Mouse (Mus musculus): ENCODE measurements around the gene Aasdhppt. TPM values are rescaled to one million over a fixed set of nuclear protein-coding genes. Genes with fewer than 3 reads are reported as not detected.

The Aasdhppt gene
- total and polyA plus RNA-seq, 2 experiments from 2014 or later, result 32.7 to 33.4 TPM

DNA sequence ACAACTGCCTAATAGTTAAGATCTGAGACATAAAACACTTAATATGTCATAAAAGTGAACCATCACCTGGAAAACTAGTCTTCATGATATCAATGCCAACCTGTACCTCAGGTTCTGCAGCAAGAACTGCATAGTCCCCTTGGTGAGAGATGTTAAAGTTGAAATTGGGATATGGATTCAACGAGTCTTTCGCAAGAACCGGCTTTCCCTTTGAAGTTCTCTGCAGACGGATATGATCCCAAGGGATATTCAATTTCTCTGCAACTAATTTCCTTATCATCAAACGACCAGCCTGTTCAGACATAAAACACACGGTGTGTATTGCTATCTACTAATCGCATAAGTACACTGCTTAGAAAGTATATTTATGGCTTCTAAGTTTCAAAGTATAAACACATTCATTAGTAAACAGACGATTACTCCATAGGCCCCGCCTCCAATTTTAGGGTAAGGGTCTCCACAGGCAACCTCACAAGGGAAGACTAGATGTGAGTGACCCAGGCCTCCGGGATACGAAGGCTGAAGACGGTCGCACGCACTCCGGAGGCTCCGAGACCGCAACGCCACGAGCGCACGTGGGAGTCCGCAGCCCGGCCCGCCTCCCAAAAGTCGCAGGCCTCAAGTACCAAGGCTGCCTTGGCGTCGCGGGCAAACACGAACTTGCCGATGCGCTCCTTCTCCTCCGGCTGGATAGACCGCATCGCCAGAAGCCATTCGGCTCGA, 482 bp downstream of the Aasdhppt start:
- Histone ChIP-seq H3K9me3 (ENCODE audit: low read length) (no peaks in the 10 kb centered on the region), H3K4me3 (ENCODE audit: low read depth, low read length) (peak overlapping the region; percentile 56), H3K27ac (ENCODE audit: low read depth, low read length) (peak overlapping the region; percentile 98), H3K36me3 (ENCODE audit: insufficient read depth) (no peaks in the 10 kb centered on the region), H3K4me1 (ENCODE audit: insufficient read depth) (peaks cover 14% of the 10 kb centered on the region), H3K4me2 (ENCODE audit: low read depth) (peak overlapping the region; percentile 62), H3K27me3 (ENCODE audit: insufficient read depth, low read length) (no peaks in the 10 kb centered on the region), H3K9ac (peak overlapping the region; percentile 56)
- TF ChIP-seq CTCF (IDR thresholded peaks at IDR 0.05; ENCODE audit: low read depth), result no peak
- DNase-seq (no peak), ATAC-seq (peak; percentile 36; the same call in 1 of the 2 replicates)
- 3% methylated on average over 36 of the region's 36 CpGs for WGBS

GRCm38 (mm10) chr9:4304867-4305266, 4.4 kb downstream of the Aasdhppt start:
- Histone ChIP-seq H3K27ac (ENCODE audit: low read depth, low read length) (no peak overlapping the region), H3K4me3 (ENCODE audit: low read depth, low read length) (no peak overlapping the region), H3K4me2 (ENCODE audit: low read depth) (no peak overlapping the region), H3K4me1 (ENCODE audit: insufficient read depth) (peaks cover 8% of the 10 kb centered on the region), H3K9me3 (ENCODE audit: low read length) (no peaks in the 10 kb centered on the region), H3K9ac (no peak overlapping the region), H3K27me3 (ENCODE audit: insufficient read depth, low read length) (no peaks in the 10 kb centered on the region), H3K36me3 (ENCODE audit: insufficient read depth) (peaks cover 7% of the 10 kb centered on the region)
- DNase-seq (no peak), ATAC-seq (no peak)
- TF ChIP-seq CTCF (IDR thresholded peaks at IDR 0.05; ENCODE audit: low read depth), result peak; percentile 58
- 48% methylated on average over 1 of the region's 1 CpGs for WGBS

DNA sequence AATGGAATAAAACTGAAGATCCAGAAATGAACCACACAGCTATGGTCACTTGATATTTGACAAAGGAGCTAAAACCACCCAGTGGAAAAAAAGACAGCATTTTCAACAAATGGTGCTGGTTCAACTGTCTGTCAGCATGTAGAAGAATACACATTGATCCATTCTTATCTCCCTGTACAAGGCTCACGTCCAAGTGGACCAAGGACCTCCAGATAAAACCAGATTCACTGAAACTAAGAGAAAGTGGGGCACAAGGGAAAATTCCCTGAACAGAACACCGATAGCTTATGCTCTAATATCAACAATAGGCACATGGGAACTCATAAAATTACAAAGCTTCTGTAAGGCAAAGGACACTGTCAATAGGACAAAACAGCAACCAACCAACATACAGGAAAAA, 8.8 kb downstream of the Aasdhppt start:
- H3K4me2 ChIP-seq (ENCODE audit: low read depth), result no peak overlapping the region
- no peak for ATAC-seq
- H3K27me3 ChIP-seq (ENCODE audit: insufficient read depth, low read length), result no peaks in the 10 kb centered on the region
- TF ChIP-seq CTCF (IDR thresholded peaks at IDR 0.05; ENCODE audit: low read depth), result no peak
- no peak for DNase-seq
- 97% methylated on average over 2 of the region's 2 CpGs for whole genome bisulfite sequencing
- H3K4me1 ChIP-seq (ENCODE audit: insufficient read depth), result no peaks in the 10 kb centered on the region
- H3K36me3 ChIP-seq (ENCODE audit: insufficient read depth), result peaks cover 14% of the 10 kb centered on the region
- no peak overlapping the region for H3K4me3 ChIP-seq (ENCODE audit: low read depth, low read length)
- H3K9me3 ChIP-seq (ENCODE audit: low read length), result no peaks in the 10 kb centered on the region
- H3K27ac ChIP-seq (ENCODE audit: low read depth, low read length), result no peak overlapping the region
- H3K9ac ChIP-seq, result no peak overlapping the region

- H3K9ac ChIP-seq, result no peak overlapping the region
- WGBS, result 5% methylated on average over 3 of the region's 3 CpGs
- H3K9me3 ChIP-seq (ENCODE audit: low read length), result no peaks in the 10 kb centered on the region
- ATAC-seq (no peak), DNase-seq (no peak)
- TF ChIP-seq CTCF (IDR thresholded peaks at IDR 0.05; ENCODE audit: low read depth), result no peak
- no peaks in the 10 kb centered on the region for H3K27me3 ChIP-seq (ENCODE audit: insufficient read depth, low read length)
- no peaks in the 10 kb centered on the region for H3K36me3 ChIP-seq (ENCODE audit: insufficient read depth)
- H3K4me1 ChIP-seq (ENCODE audit: insufficient read depth), result no peaks in the 10 kb centered on the region
- H3K27ac ChIP-seq (ENCODE audit: low read depth, low read length), result no peak overlapping the region
- H3K4me2 ChIP-seq (ENCODE audit: low read depth), result no peak overlapping the region
- H3K4me3 ChIP-seq (ENCODE audit: low read depth, low read length), result no peak overlapping the region
Observed at GRCm38 (mm10) chr9:4283850-4284249, 25.4 kb downstream of the Aasdhppt start.

DNA sequence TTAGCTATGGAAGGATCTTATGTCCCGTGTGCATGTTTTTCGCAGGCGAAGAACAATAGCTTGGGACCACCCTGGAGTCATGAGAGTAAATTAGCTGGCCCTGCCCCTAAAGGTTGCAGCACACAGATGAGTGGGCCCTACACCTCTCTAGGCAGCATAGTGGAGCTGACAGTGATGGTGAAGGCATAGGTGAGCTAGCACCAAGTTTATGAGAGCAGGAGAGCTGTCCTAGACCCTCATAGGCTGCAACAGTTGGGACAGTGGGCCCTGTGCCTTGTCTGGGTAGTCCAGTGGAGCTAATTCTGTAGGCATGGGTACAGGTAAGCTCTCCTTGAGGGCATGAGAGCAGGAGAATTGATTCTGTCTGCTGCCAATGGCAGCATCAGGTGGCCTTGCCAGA, 42.4 kb downstream of the Aasdhppt start:
- WGBS, result 96% methylated on average over 3 of the region's 3 CpGs
- no peaks in the 10 kb centered on the region for H3K27me3 ChIP-seq (ENCODE audit: insufficient read depth, low read length)
- H3K9ac ChIP-seq, result no peak overlapping the region
- ATAC-seq, result no peak
- H3K4me3 ChIP-seq (ENCODE audit: low read depth, low read length), result no peak overlapping the region
- no peaks in the 10 kb centered on the region for H3K4me1 ChIP-seq (ENCODE audit: insufficient read depth)
- no peak overlapping the region for H3K4me2 ChIP-seq (ENCODE audit: low read depth)
- DNase-seq, result no peak
- TF ChIP-seq CTCF (IDR thresholded peaks at IDR 0.05; ENCODE audit: low read depth), result no peak
- no peaks in the 10 kb centered on the region for H3K9me3 ChIP-seq (ENCODE audit: low read length)
- H3K36me3 ChIP-seq (ENCODE audit: insufficient read depth), result no peaks in the 10 kb centered on the region
- no peak overlapping the region for H3K27ac ChIP-seq (ENCODE audit: low read depth, low read length)

GRCm38 (mm10) chr9:4260746-4261090, 48.6 kb downstream of the Aasdhppt start:
- no peak for ATAC-seq
- Histone ChIP-seq H3K27ac (ENCODE audit: low read depth, low read length) (no peak overlapping the region), H3K9me3 (ENCODE audit: low read length) (peaks cover 9% of the 10 kb centered on the region; the same call in 1 of the 2 replicates), H3K4me2 (ENCODE audit: low read depth) (no peak overlapping the region), H3K4me1 (ENCODE audit: insufficient read depth) (no peaks in the 10 kb centered on the region), H3K27me3 (ENCODE audit: insufficient read depth, low read length) (no peaks in the 10 kb centered on the region), H3K9ac (no peak overlapping the region), H3K36me3 (ENCODE audit: insufficient read depth) (no peaks in the 10 kb centered on the region), H3K4me3 (ENCODE audit: low read depth, low read length) (peak overlapping the region; percentile 21; the same call in 1 of the 2 replicates)
- no peak for TF ChIP-seq CTCF (IDR thresholded peaks at IDR 0.05; ENCODE audit: low read depth)
- WGBS, result 75% methylated on average over 12 of the region's 12 CpGs
- no peak for DNase-seq

GRCm38 (mm10) chr9:4259841-4260745, 49.2 kb downstream of the Aasdhppt start:
- Histone ChIP-seq H3K4me1 (ENCODE audit: insufficient read depth) (no peaks in the 10 kb centered on the region), H3K4me2 (ENCODE audit: low read depth) (no peak overlapping the region), H3K27me3 (ENCODE audit: insufficient read depth, low read length) (no peaks in the 10 kb centered on the region), H3K4me3 (ENCODE audit: low read depth, low read length) (peak overlapping the region; percentile 21), H3K36me3 (ENCODE audit: insufficient read depth) (no peaks in the 10 kb centered on the region), H3K27ac (ENCODE audit: low read depth, low read length) (no peak overlapping the region), H3K9ac (no peak overlapping the region), H3K9me3 (ENCODE audit: low read length) (peaks cover 9% of the 10 kb centered on the region; the same call in 1 of the 2 replicates)
- 67% methylated on average over 65 of the region's 65 CpGs for WGBS
- no peak for DNase-seq
- TF ChIP-seq CTCF (IDR thresholded peaks at IDR 0.05; ENCODE audit: low read depth), result no peak
- ATAC-seq, result peak; percentile 67
